Mouse (Mus musculus) C2C12 (cell line): ENCODE measurements around the gene Rbm17.

Source experiments
- CEBPB ChIP-seq: IDR thresholded peaks from one replicate; pipeline ENCODE4 v1.6.1; 2011; ENCODE audit warnings: low read depth, mild to moderate bottlenecking, control low read depth, moderate library complexity
- CTCF ChIP-seq: IDR thresholded peaks from one replicate; pipeline ENCODE4 v1.5.1; 2011; ENCODE audit not compliant: control insufficient read depth, insufficient read depth, insufficient read length
- MAX ChIP-seq: IDR thresholded peaks from one replicate; pipeline ENCODE4 v1.6.1; 2011; ENCODE audit warnings: mild to moderate bottlenecking, control low read depth
- USF1 ChIP-seq: IDR thresholded peaks from one replicate; pipeline ENCODE4 v1.6.1; 2011; ENCODE audit warnings: low read depth, mild to moderate bottlenecking, control low read depth, moderate library complexity

- TF ChIP-seq CTCF: no peak
- no peak for TF ChIP-seq USF1
- no peak for TF ChIP-seq CEBPB
- no peak for TF ChIP-seq MAX
These were observed 19.2 kb upstream of the Rbm17 start for GRCm38 (mm10) chr2:11623173-11623572.
